Mouse (Mus musculus) embryonic fibroblast, embryonic 13.5 days (primary cell): ENCODE measurements at regions not wholly inside any gene's neighbourhood (a gene's known extent, or its start where the extent isn't known, plus 50 kb on each side); places are given as distances from the start of the nearest gene placed in this dataset.

ENCODE experiments used
- CTCF ChIP-seq: IDR thresholded peaks from 2 replicates; pipeline ENCODE4 v1.5.1; 2011; ENCODE audit warnings: mild to moderate bottlenecking, control low read depth, low read length, moderate library complexity, borderline replicate concordance; ENCODE audit not compliant: insufficient read depth
- POLR2A ChIP-seq: IDR thresholded peaks from 2 replicates; pipeline ENCODE4 v1.6.1; 2011; ENCODE audit warnings: low read depth, mild to moderate bottlenecking, control low read depth, low read length, moderate library complexity

- TF ChIP-seq CTCF (no peak), POLR2A (no peak)
Measured at GRCm38 (mm10) chr4:105385481-105385880, 228.3 kb downstream of the Plpp3 start.
